Mouse (Mus musculus): ENCODE measurements around the gene Nap1l4. TPM values are rescaled to one million over a fixed set of nuclear protein-coding genes. Genes with fewer than 3 reads are reported as not detected.

Nap1l4 gene
- polyA plus RNA-seq, 1 experiment from 2014 or later = 179 TPM

DNA sequence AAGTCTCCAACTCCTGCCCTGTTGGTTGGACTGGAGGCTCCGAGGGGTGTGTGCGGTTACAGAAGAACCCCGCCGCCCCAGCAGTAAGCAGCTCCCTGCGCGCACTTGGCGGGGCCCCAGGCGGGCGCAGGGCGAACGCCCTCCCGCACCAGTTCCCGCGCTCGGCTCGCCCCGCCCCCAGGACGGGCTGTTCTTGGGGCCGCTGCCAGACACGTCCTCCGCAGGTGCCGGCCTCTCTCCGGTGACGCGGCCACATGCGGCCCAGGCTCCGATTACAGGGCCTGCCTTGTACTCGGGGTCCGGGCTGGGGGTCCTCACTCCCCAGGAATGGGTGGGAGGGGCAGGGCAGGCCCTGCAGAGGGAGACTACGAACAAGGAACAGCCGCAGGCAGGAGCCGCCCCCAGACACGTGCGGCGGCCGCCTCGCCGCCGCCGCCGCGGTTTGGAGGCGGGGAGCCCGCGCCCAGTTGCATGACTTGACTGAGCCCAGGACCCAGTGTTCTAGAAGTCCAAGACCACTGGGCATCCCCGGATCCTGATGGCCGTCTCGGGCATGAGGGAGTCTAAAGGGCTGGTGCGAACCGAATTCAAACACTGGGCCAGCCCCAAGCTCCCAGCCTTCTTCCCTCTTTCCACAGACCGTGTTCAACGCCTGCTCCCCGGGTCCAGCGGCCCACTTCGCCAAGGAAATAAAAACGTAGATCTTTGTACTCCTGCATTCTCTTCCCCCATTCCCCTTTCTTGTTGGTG is 83.9 kb downstream of the Nap1l4 start:
- H3K9ac ChIP-seq (ENCODE audit: low read length) = peak overlapping the region; percentile 43; the same call in 1 of the 2 replicates
- peak overlapping the region; percentile 28 for H3K4me3 ChIP-seq (ENCODE audit: low read depth, low read length)
- DNase-seq (ENCODE audit: low spot score) (no peak), ATAC-seq (no peak)
- WGBS = 33% methylated on average over 56 of the region's 56 CpGs
- H3K27me3 ChIP-seq (replicated peaks; ENCODE audit: control insufficient read depth, insufficient read depth, low read length) = peaks cover 11% of the 10 kb centered on the region; the same call in 1 of the 2 replicates
- no peaks in the 10 kb centered on the region for H3K36me3 ChIP-seq (ENCODE audit: control insufficient read depth, insufficient read depth, low read length)
- peak overlapping the region; percentile 59 for H3K4me2 ChIP-seq (ENCODE audit: low read length)
- H3K27ac ChIP-seq (ENCODE audit: low read depth, low read length) = no peak overlapping the region
- H3K4me1 ChIP-seq (ENCODE audit: control insufficient read depth, insufficient read depth, low read length) = peaks cover 10% of the 10 kb centered on the region
- peaks cover 3% of the 10 kb centered on the region; the same call in 1 of the 2 replicates for H3K9me3 ChIP-seq (replicated peaks; ENCODE audit: control insufficient read depth, low read length)

DNA sequence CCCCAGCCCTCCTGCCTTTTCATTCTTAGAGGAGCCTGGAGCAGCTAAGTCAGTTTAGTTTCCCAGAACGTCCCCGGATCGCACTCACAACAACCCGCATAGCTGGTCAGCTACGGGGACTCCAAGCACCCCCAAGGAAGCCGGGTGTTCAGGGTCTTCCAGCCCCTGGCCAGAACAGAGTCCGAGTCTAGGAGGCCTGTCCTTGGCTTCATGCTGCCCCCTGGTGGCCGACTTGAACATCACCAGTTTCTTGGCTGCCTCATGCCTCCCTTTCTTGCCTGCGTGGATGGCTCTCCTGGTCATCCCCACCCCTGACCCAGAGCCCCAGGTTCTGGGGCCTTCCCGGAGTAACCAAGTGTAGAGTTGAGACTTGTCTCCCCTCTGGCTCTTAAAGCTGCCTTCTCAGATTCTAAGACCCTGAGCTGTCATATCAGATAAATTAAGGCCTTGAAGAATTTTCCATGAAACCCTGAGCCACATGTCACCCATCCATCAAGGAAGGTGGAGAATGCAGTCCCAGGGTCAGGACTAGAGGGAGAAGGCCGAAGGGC is 85.0 kb downstream of the Nap1l4 start:
- H3K9me3 ChIP-seq (replicated peaks; ENCODE audit: control insufficient read depth, low read length) = peaks cover 6% of the 10 kb centered on the region; the same call in 1 of the 2 replicates
- DNase-seq (ENCODE audit: low spot score) (peak; percentile 83), ATAC-seq (no peak)
- no peak overlapping the region for H3K9ac ChIP-seq (ENCODE audit: low read length)
- H3K27me3 ChIP-seq (replicated peaks; ENCODE audit: control insufficient read depth, insufficient read depth, low read length) = peaks cover 11% of the 10 kb centered on the region; the same call in 1 of the 2 replicates
- no peaks in the 10 kb centered on the region for H3K36me3 ChIP-seq (ENCODE audit: control insufficient read depth, insufficient read depth, low read length)
- no peak overlapping the region for H3K27ac ChIP-seq (ENCODE audit: low read depth, low read length)
- no peak overlapping the region for H3K4me3 ChIP-seq (ENCODE audit: low read depth, low read length)
- H3K4me2 ChIP-seq (ENCODE audit: low read length) = no peak overlapping the region
- 37% methylated on average over 11 of the region's 11 CpGs for WGBS
- peaks cover 10% of the 10 kb centered on the region for H3K4me1 ChIP-seq (ENCODE audit: control insufficient read depth, insufficient read depth, low read length)

Small RNA genes within 50 kb of the gene (microRNA-seq; reads per million reads assigned to microRNA genes)
- gene Mir7064 = 0.66 reads per million

Other genes starting within 250 kb of the Nap1l4 start
- gene Cdkn1c, start 88.1 kb downstream of the Nap1l4 start, polyA plus RNA-seq (2014; fragmentation: Nextera tagmentation; extraction: Ambion mirVana) = 229 and 231 TPM in 2 replicates
- 0.52 and 0.66 TPM in 2 replicates for gene Slc22a18, start 75.4 kb downstream of the Nap1l4 start, polyA plus RNA-seq (2014; fragmentation: Nextera tagmentation; extraction: Ambion mirVana)
- 0.32 TPM in 1 of 2 replicates, not detected in the other for gene Phlda2, start 46.0 kb downstream of the Nap1l4 start, polyA plus RNA-seq (2014; fragmentation: Nextera tagmentation; extraction: Ambion mirVana)
- gene Cars, start 51.0 kb upstream of the Nap1l4 start, polyA plus RNA-seq (2014; fragmentation: Nextera tagmentation; extraction: Ambion mirVana) = 51.5 and 59.2 TPM in 2 replicates
- gene Tnfrsf26, start 79.6 kb upstream of the Nap1l4 start, polyA plus RNA-seq (2014; fragmentation: Nextera tagmentation; extraction: Ambion mirVana) = 0.10 TPM in 1 of 2 replicates, not detected in the other
- 2.5 and 3.2 TPM in 2 replicates for gene Tnfrsf22, start 100.6 kb upstream of the Nap1l4 start, polyA plus RNA-seq (2014; fragmentation: Nextera tagmentation; extraction: Ambion mirVana)
- gene Tnfrsf23, start 136.8 kb upstream of the Nap1l4 start, polyA plus RNA-seq (2014; fragmentation: Nextera tagmentation; extraction: Ambion mirVana) = 0.24 and 0.56 TPM in 2 replicates
- 25.8 and 29.4 TPM in 2 replicates for gene Osbpl5, start 207.9 kb upstream of the Nap1l4 start, polyA plus RNA-seq (2014; fragmentation: Nextera tagmentation; extraction: Ambion mirVana)
- not detected in 2 replicates for gene Mrgprg, start 217.9 kb upstream of the Nap1l4 start, polyA plus RNA-seq (2014; fragmentation: Nextera tagmentation; extraction: Ambion mirVana)
- 2.6 and 3.6 TPM in 2 replicates for gene Mrgpre, start 235.4 kb upstream of the Nap1l4 start, polyA plus RNA-seq (2014; fragmentation: Nextera tagmentation; extraction: Ambion mirVana)